Mouse (Mus musculus) liver, embryonic 13.5 days (tissue): ENCODE data around the gene Arl15. TPM values are rescaled to one million over a fixed set of nuclear protein-coding genes. Genes with fewer than 3 reads are reported as not detected.

ENCODE experiments used
- ATAC-seq: fragments of 200-750 bp; cut with Nextera tagmentation; 2 replicates; pipeline ENCODE4 v1.8.0; 2017; ENCODE audit warnings: low read depth, mild to moderate bottlenecking, moderate number of reproducible peaks, moderate library complexity
- DNase-seq: peaks from one replicate; pipeline ENCODE4 v3.0.0; 2022
- H3K27ac ChIP-seq: fragments of 300-500 bp; sonication (generic); 2 replicates; pipeline ENCODE4 v1.5.1; 2015; ENCODE audit warnings: moderate library complexity, mild to moderate bottlenecking, inconsistent platforms
- H3K27me3 ChIP-seq: fragments of 300-500 bp; sonication (generic); 2 replicates; pipeline ENCODE4 v1.6.1; 2015; ENCODE audit warnings: mild to moderate bottlenecking, inconsistent platforms
- H3K36me3 ChIP-seq: fragments of 300-500 bp; sonication (generic); 2 replicates; pipeline ENCODE4 v1.6.1; 2015; ENCODE audit warnings: mild to moderate bottlenecking, inconsistent platforms
- H3K4me1 ChIP-seq: fragments of 300-500 bp; sonication (generic); replicated peaks from 2 replicates; pipeline ENCODE4 v1.6.1; 2015; ENCODE audit warnings: inconsistent platforms
- H3K4me2 ChIP-seq: fragments of 300-500 bp; sonication (generic); 2 replicates; pipeline ENCODE4 v1.6.1; 2015; ENCODE audit warnings: inconsistent platforms, mild to moderate bottlenecking, moderate library complexity
- H3K4me3 ChIP-seq: fragments of 300-500 bp; sonication (generic); replicated peaks from 2 replicates; pipeline ENCODE4 v1.5.1; 2015; ENCODE audit warnings: mild to moderate bottlenecking, inconsistent platforms
- H3K9ac ChIP-seq: fragments of 300-500 bp; sonication (generic); 2 replicates; pipeline ENCODE4 v1.6.1; 2015; ENCODE audit warnings: mild to moderate bottlenecking, inconsistent platforms
- H3K9me3 ChIP-seq: fragments of 300-500 bp; sonication (generic); replicated peaks from 2 replicates; pipeline ENCODE4 v1.6.1; 2016; ENCODE audit warnings: inconsistent platforms
- WGBS: fragments of 180-500 bp; shearing (Covaris S2); methylation state at CpG from one replicate; pipeline ENCODE4 v1.1.7; 2015; ENCODE audit not compliant: insufficient replicate concordance; 5-methylcytosine and 5-hydroxymethylcytosine counted together
- polyA plus RNA-seq: library from polyadenylated mRNA; unstranded; fragments of >200 nt; fragmentation: Nextera tagmentation; extraction: Ambion mirVana; gene quantifications from 2 replicates; pipeline ENCODE4 v1.2.1, GENCODE M21; 2015

Arl15 gene
- polyA plus RNA-seq, 1 experiment from 2014 or later, result 2.5 TPM

GRCm38 (mm10) chr13:114074471-114074870 is 280.2 kb downstream of the Arl15 start:
- DNase-seq (no peak), ATAC-seq (no peak)
- H3K27ac ChIP-seq, result no peak overlapping the region
- WGBS, result 54% methylated on average over 8 of the region's 8 CpGs
- no peak overlapping the region for H3K9ac ChIP-seq
- H3K4me1 ChIP-seq, result no peaks in the 10 kb centered on the region
- H3K36me3 ChIP-seq, result no peaks in the 10 kb centered on the region
- no peaks in the 10 kb centered on the region for H3K9me3 ChIP-seq
- H3K4me2 ChIP-seq, result no peak overlapping the region
- no peak overlapping the region for H3K4me3 ChIP-seq
- H3K27me3 ChIP-seq, result no peaks in the 10 kb centered on the region

- no peaks in the 10 kb centered on the region for H3K9me3 ChIP-seq
- 0 out of 2 replicates have a peak, but pooled peaks have one; percentile 26 for ATAC-seq
- H3K4me1 ChIP-seq, result no peaks in the 10 kb centered on the region
- no peak for DNase-seq
- no peak overlapping the region for H3K9ac ChIP-seq
- no peak overlapping the region for H3K27ac ChIP-seq
- H3K4me2 ChIP-seq, result no peak overlapping the region
- no peaks in the 10 kb centered on the region for H3K27me3 ChIP-seq
- no peaks in the 10 kb centered on the region for H3K36me3 ChIP-seq
- 63% methylated on average over 9 of the region's 9 CpGs for WGBS
- no peak overlapping the region for H3K4me3 ChIP-seq
Observed at GRCm38 (mm10) chr13:114075724-114076384, 281.5 kb downstream of the Arl15 start.

- no peak for ATAC-seq
Observed at GRCm38 (mm10) chr13:114077181-114077580, 282.9 kb downstream of the Arl15 start.

GRCm38 (mm10) chr13:114077584-114078270 is 283.4 kb downstream of the Arl15 start:
- Histone ChIP-seq H3K4me3 (no peak overlapping the region), H3K4me1 (no peaks in the 10 kb centered on the region), H3K27me3 (no peaks in the 10 kb centered on the region), H3K9ac (no peak overlapping the region), H3K27ac (no peak overlapping the region), H3K9me3 (no peaks in the 10 kb centered on the region), H3K36me3 (no peaks in the 10 kb centered on the region), H3K4me2 (no peak overlapping the region)
- no peak for ATAC-seq
- WGBS, result 61% methylated on average over 17 of the region's 17 CpGs
- no peak for DNase-seq

More at GRCm38 (mm10) chr13:114077181-114077580, 282.9 kb downstream of the Arl15 start:
- DNase-seq, result no peak
- Histone ChIP-seq H3K9me3 (no peaks in the 10 kb centered on the region), H3K4me2 (no peak overlapping the region), H3K27me3 (no peaks in the 10 kb centered on the region), H3K4me1 (no peaks in the 10 kb centered on the region), H3K4me3 (no peak overlapping the region), H3K36me3 (no peaks in the 10 kb centered on the region), H3K27ac (no peak overlapping the region), H3K9ac (no peak overlapping the region)
- 83% methylated on average over 9 of the region's 9 CpGs for WGBS

GRCm38 (mm10) chr13:114078851-114079250 is 284.5 kb downstream of the Arl15 start:
- 80% methylated on average over 4 of the region's 4 CpGs for WGBS
- no peak for DNase-seq

GRCm38 (mm10) chr13:114079751-114080150 is 285.4 kb downstream of the Arl15 start:
- no peak overlapping the region for H3K4me3 ChIP-seq
- no peak overlapping the region for H3K27ac ChIP-seq
- H3K9me3 ChIP-seq, result no peaks in the 10 kb centered on the region
- no peak overlapping the region for H3K9ac ChIP-seq
- no peak for DNase-seq
- no peak for ATAC-seq
- 79% methylated on average over 6 of the region's 6 CpGs for WGBS
- H3K27me3 ChIP-seq, result no peaks in the 10 kb centered on the region
- no peaks in the 10 kb centered on the region for H3K36me3 ChIP-seq
- no peaks in the 10 kb centered on the region for H3K4me1 ChIP-seq
- H3K4me2 ChIP-seq, result no peak overlapping the region

More at GRCm38 (mm10) chr13:114078851-114079250, 284.5 kb downstream of the Arl15 start:
- ATAC-seq, result no peak
- Histone ChIP-seq H3K9ac (no peak overlapping the region), H3K4me1 (no peaks in the 10 kb centered on the region), H3K4me2 (no peak overlapping the region), H3K27me3 (no peaks in the 10 kb centered on the region), H3K27ac (no peak overlapping the region), H3K36me3 (no peaks in the 10 kb centered on the region), H3K4me3 (no peak overlapping the region), H3K9me3 (no peaks in the 10 kb centered on the region)

GRCm38 (mm10) chr13:114080491-114080890 is 286.2 kb downstream of the Arl15 start:
- 82% methylated on average over 8 of the region's 8 CpGs for WGBS
- Histone ChIP-seq H3K36me3 (no peaks in the 10 kb centered on the region), H3K4me2 (no peak overlapping the region), H3K27me3 (no peaks in the 10 kb centered on the region), H3K4me1 (no peaks in the 10 kb centered on the region), H3K9ac (no peak overlapping the region), H3K27ac (no peak overlapping the region), H3K9me3 (no peaks in the 10 kb centered on the region), H3K4me3 (no peak overlapping the region)
- DNase-seq (no peak), ATAC-seq (no peak)

- Histone ChIP-seq H3K4me2 (no peak overlapping the region), H3K36me3 (no peaks in the 10 kb centered on the region), H3K27me3 (no peaks in the 10 kb centered on the region), H3K4me3 (no peak overlapping the region), H3K27ac (no peak overlapping the region), H3K9ac (no peak overlapping the region), H3K4me1 (no peaks in the 10 kb centered on the region), H3K9me3 (no peaks in the 10 kb centered on the region)
- 59% methylated on average over 3 of the region's 3 CpGs for WGBS
- ATAC-seq, result 0 out of 2 replicates have a peak, but pooled peaks have one; percentile 36
- DNase-seq, result no peak
Observed at GRCm38 (mm10) chr13:114083570-114084138, 289.3 kb downstream of the Arl15 start.

- Histone ChIP-seq H3K36me3 (no peaks in the 10 kb centered on the region), H3K27me3 (no peaks in the 10 kb centered on the region), H3K4me2 (no peak overlapping the region), H3K4me3 (no peak overlapping the region), H3K9ac (no peak overlapping the region), H3K4me1 (no peaks in the 10 kb centered on the region), H3K27ac (no peak overlapping the region), H3K9me3 (no peaks in the 10 kb centered on the region)
- no peak for DNase-seq
- ATAC-seq, result no peak
- 76% methylated on average over 8 of the region's 8 CpGs for WGBS
Observed at GRCm38 (mm10) chr13:114085442-114085841, 291.1 kb downstream of the Arl15 start.

- H3K9me3 ChIP-seq, result no peaks in the 10 kb centered on the region
- H3K9ac ChIP-seq, result no peak overlapping the region
- no peak overlapping the region for H3K4me2 ChIP-seq
- no peak overlapping the region for H3K27ac ChIP-seq
- no peaks in the 10 kb centered on the region for H3K36me3 ChIP-seq
- H3K27me3 ChIP-seq, result no peaks in the 10 kb centered on the region
- H3K4me1 ChIP-seq, result no peaks in the 10 kb centered on the region
- no peak overlapping the region for H3K4me3 ChIP-seq
- 0 out of 2 replicates have a peak, but pooled peaks have one; percentile 33 for ATAC-seq
- 69% methylated on average over 5 of the region's 5 CpGs for WGBS
- no peak for DNase-seq
Observed at GRCm38 (mm10) chr13:114086325-114086724, 292.0 kb downstream of the Arl15 start.

GRCm38 (mm10) chr13:114086801-114087200 is 292.5 kb downstream of the Arl15 start:
- Histone ChIP-seq H3K27me3 (no peaks in the 10 kb centered on the region), H3K9me3 (no peaks in the 10 kb centered on the region), H3K4me1 (no peaks in the 10 kb centered on the region), H3K27ac (no peak overlapping the region), H3K36me3 (no peaks in the 10 kb centered on the region), H3K4me3 (no peak overlapping the region), H3K4me2 (no peak overlapping the region), H3K9ac (no peak overlapping the region)
- ATAC-seq (no peak), DNase-seq (no peak)
- WGBS, result 78% methylated on average over 5 of the region's 5 CpGs
